Mouse (Mus musculus) embryonic facial prominence, embryonic 15.5 days (tissue): ENCODE measurements around the gene Tcf7. TPM values are rescaled to one million over a fixed set of nuclear protein-coding genes. Genes with fewer than 3 reads are reported as not detected.

Experiments
- ATAC-seq: fragments of 200-750 bp; cut with Nextera tagmentation; 2 replicates; pipeline ENCODE4 v1.8.0; 2017; ENCODE audit warnings: low read depth, moderate TSS enrichment; ENCODE audit not compliant: insufficient number of reproducible peaks, low FRiP score, low TSS enrichment
- H3K27ac ChIP-seq: fragments of 300-500 bp; sonication (generic); replicated peaks from 2 replicates; pipeline ENCODE4 v1.5.1; 2015; ENCODE audit warnings: mild to moderate bottlenecking, inconsistent platforms
- H3K27me3 ChIP-seq: fragments of 300-500 bp; sonication (generic); 2 replicates; pipeline ENCODE4 v1.6.1; 2015; ENCODE audit warnings: inconsistent platforms
- H3K36me3 ChIP-seq: fragments of 300-500 bp; sonication (generic); 2 replicates; pipeline ENCODE4 v1.6.1; 2015; ENCODE audit warnings: mild to moderate bottlenecking, inconsistent platforms
- H3K4me1 ChIP-seq: fragments of 300-500 bp; sonication (generic); 2 replicates; pipeline ENCODE4 v1.6.1; 2015; ENCODE audit warnings: inconsistent platforms
- H3K4me2 ChIP-seq: fragments of 300-500 bp; sonication (generic); replicated peaks from 2 replicates; pipeline ENCODE4 v1.6.1; 2015; ENCODE audit warnings: mild to moderate bottlenecking, inconsistent platforms
- H3K4me3 ChIP-seq: fragments of 300-500 bp; sonication (generic); replicated peaks from 2 replicates; pipeline ENCODE4 v1.5.1; 2015; ENCODE audit warnings: mild to moderate bottlenecking, inconsistent platforms
- H3K9ac ChIP-seq: fragments of 300-500 bp; sonication (generic); 2 replicates; pipeline ENCODE4 v1.6.1; 2015; ENCODE audit warnings: inconsistent platforms
- H3K9me3 ChIP-seq: fragments of 300-500 bp; sonication (generic); replicated peaks from 2 replicates; pipeline ENCODE4 v1.6.1; 2016; ENCODE audit warnings: inconsistent platforms
- WGBS: fragments of 180-500 bp; shearing (Covaris S2); methylation state at CpG from one replicate; pipeline ENCODE4 v1.1.7; 2015; 5-methylcytosine and 5-hydroxymethylcytosine counted together
- polyA plus RNA-seq: library from polyadenylated mRNA; unstranded; fragments of >200 nt; fragmentation: Nextera tagmentation; extraction: Ambion mirVana; gene quantifications from 2 replicates; pipeline ENCODE4 v1.2.1, GENCODE M21; 2015

Tcf7 gene
- polyA plus RNA-seq, 1 experiment from 2014 or later = 22.6 TPM

- Histone ChIP-seq H3K4me3 (peak overlapping the region; percentile 70), H3K4me2 (peak overlapping the region; percentile 98), H3K27me3 (peaks cover 16% of the 10 kb centered on the region), H3K9ac (peak overlapping the region; percentile 59), H3K36me3 (no peaks in the 10 kb centered on the region), H3K27ac (0 out of 2 replicates have a peak overlapping the region, but pooled peaks have one; percentile 22), H3K4me1 (peaks cover 32% of the 10 kb centered on the region), H3K9me3 (no peaks in the 10 kb centered on the region)
- 1% methylated on average over 19 of the region's 19 CpGs for WGBS
- no peak for ATAC-seq
Observed at GRCm38 (mm10) chr11:52282420-52282773, 417 bp downstream of the Tcf7 start.

- Histone ChIP-seq H3K36me3 (no peaks in the 10 kb centered on the region), H3K4me3 (peak overlapping the region; percentile 70), H3K4me1 (peaks cover 29% of the 10 kb centered on the region), H3K4me2 (peak overlapping the region; percentile 98), H3K9ac (no peak overlapping the region), H3K27me3 (peaks cover 16% of the 10 kb centered on the region), H3K27ac (no peak overlapping the region), H3K9me3 (no peaks in the 10 kb centered on the region)
- WGBS = 64% methylated on average over 19 of the region's 19 CpGs
- no peak for ATAC-seq
Observed at GRCm38 (mm10) chr11:52281568-52282328, 1.1 kb downstream of the Tcf7 start.

- Histone ChIP-seq H3K27ac (no peak overlapping the region), H3K36me3 (no peaks in the 10 kb centered on the region), H3K27me3 (peaks cover 16% of the 10 kb centered on the region), H3K4me2 (0 out of 2 replicates have a peak overlapping the region, but pooled peaks have one; percentile 98), H3K4me3 (peak overlapping the region; percentile 70; the same call in 1 of the 2 replicates), H3K4me1 (peaks cover 24% of the 10 kb centered on the region), H3K9ac (no peak overlapping the region), H3K9me3 (no peaks in the 10 kb centered on the region)
- WGBS = 88% methylated on average over 11 of the region's 11 CpGs
- no peak for ATAC-seq
Observed at GRCm38 (mm10) chr11:52280566-52281455, 2.0 kb downstream of the Tcf7 start.

- Histone ChIP-seq H3K36me3 (no peaks in the 10 kb centered on the region), H3K4me2 (no peak overlapping the region), H3K9me3 (no peaks in the 10 kb centered on the region), H3K27ac (no peak overlapping the region), H3K27me3 (peaks cover 9% of the 10 kb centered on the region), H3K9ac (no peak overlapping the region), H3K4me3 (no peak overlapping the region), H3K4me1 (peaks cover 31% of the 10 kb centered on the region)
- ATAC-seq = no peak
- WGBS = 94% methylated on average over 8 of the region's 8 CpGs
Observed at GRCm38 (mm10) chr11:52279611-52280145, 3.1 kb downstream of the Tcf7 start.

- Histone ChIP-seq H3K9ac (no peak overlapping the region), H3K9me3 (no peaks in the 10 kb centered on the region), H3K4me1 (peaks cover 30% of the 10 kb centered on the region), H3K27me3 (0 out of 2 replicates have a peak, but pooled peaks cover 3% of the 10 kb centered on the region), H3K36me3 (no peaks in the 10 kb centered on the region), H3K4me3 (no peak overlapping the region), H3K4me2 (no peak overlapping the region), H3K27ac (no peak overlapping the region)
- no peak for ATAC-seq
- WGBS = 92% methylated on average over 6 of the region's 6 CpGs
Observed at GRCm38 (mm10) chr11:52278991-52279390, 3.8 kb downstream of the Tcf7 start.

- Histone ChIP-seq H3K36me3 (no peaks in the 10 kb centered on the region), H3K27ac (no peak overlapping the region), H3K4me1 (peaks cover 31% of the 10 kb centered on the region), H3K9me3 (no peaks in the 10 kb centered on the region), H3K4me2 (no peak overlapping the region), H3K4me3 (no peak overlapping the region), H3K9ac (no peak overlapping the region), H3K27me3 (0 out of 2 replicates have a peak, but pooled peaks cover 3% of the 10 kb centered on the region)
- WGBS = 94% methylated on average over 3 of the region's 3 CpGs
- ATAC-seq = no peak
Observed at GRCm38 (mm10) chr11:52278164-52278563, 4.7 kb downstream of the Tcf7 start.

- H3K27me3 ChIP-seq = 0 out of 2 replicates have a peak, but pooled peaks cover 3% of the 10 kb centered on the region
- no peak overlapping the region for H3K27ac ChIP-seq
- H3K4me1 ChIP-seq = peaks cover 32% of the 10 kb centered on the region
- ATAC-seq = no peak
- no peak overlapping the region for H3K4me2 ChIP-seq
- H3K9ac ChIP-seq = no peak overlapping the region
- no peaks in the 10 kb centered on the region for H3K9me3 ChIP-seq
- 91% methylated on average over 6 of the region's 6 CpGs for WGBS
- no peaks in the 10 kb centered on the region for H3K36me3 ChIP-seq
- no peak overlapping the region for H3K4me3 ChIP-seq
Observed at GRCm38 (mm10) chr11:52277433-52278150, 5.2 kb downstream of the Tcf7 start.

GRCm38 (mm10) chr11:52276961-52277391, 5.8 kb downstream of the Tcf7 start:
- no peaks in the 10 kb centered on the region for H3K9me3 ChIP-seq
- no peak for ATAC-seq
- peaks cover 35% of the 10 kb centered on the region for H3K4me1 ChIP-seq
- H3K27ac ChIP-seq = no peak overlapping the region
- H3K9ac ChIP-seq = no peak overlapping the region
- H3K36me3 ChIP-seq = no peaks in the 10 kb centered on the region
- WGBS = 90% methylated on average over 8 of the region's 8 CpGs
- H3K27me3 ChIP-seq = 0 out of 2 replicates have a peak, but pooled peaks cover 2% of the 10 kb centered on the region
- H3K4me2 ChIP-seq = no peak overlapping the region
- H3K4me3 ChIP-seq = no peak overlapping the region

- Histone ChIP-seq H3K27ac (no peak overlapping the region), H3K9me3 (no peaks in the 10 kb centered on the region), H3K36me3 (no peaks in the 10 kb centered on the region), H3K4me2 (no peak overlapping the region), H3K4me3 (no peak overlapping the region), H3K27me3 (no peaks in the 10 kb centered on the region), H3K9ac (no peak overlapping the region), H3K4me1 (peaks cover 38% of the 10 kb centered on the region)
- no peak for ATAC-seq
- WGBS = 78% methylated on average over 9 of the region's 9 CpGs
Observed at GRCm38 (mm10) chr11:52275774-52276555, 6.8 kb downstream of the Tcf7 start.

GRCm38 (mm10) chr11:52275366-52275765, 7.4 kb downstream of the Tcf7 start:
- Histone ChIP-seq H3K4me3 (no peak overlapping the region), H3K9ac (no peak overlapping the region), H3K36me3 (no peaks in the 10 kb centered on the region), H3K4me1 (peaks cover 38% of the 10 kb centered on the region), H3K27ac (no peak overlapping the region), H3K4me2 (no peak overlapping the region), H3K27me3 (no peaks in the 10 kb centered on the region), H3K9me3 (no peaks in the 10 kb centered on the region)
- 81% methylated on average over 8 of the region's 8 CpGs for WGBS
- ATAC-seq = no peak
